ENCODE assay signal across 1 mouse cellular context in the genomic region with DNA sequence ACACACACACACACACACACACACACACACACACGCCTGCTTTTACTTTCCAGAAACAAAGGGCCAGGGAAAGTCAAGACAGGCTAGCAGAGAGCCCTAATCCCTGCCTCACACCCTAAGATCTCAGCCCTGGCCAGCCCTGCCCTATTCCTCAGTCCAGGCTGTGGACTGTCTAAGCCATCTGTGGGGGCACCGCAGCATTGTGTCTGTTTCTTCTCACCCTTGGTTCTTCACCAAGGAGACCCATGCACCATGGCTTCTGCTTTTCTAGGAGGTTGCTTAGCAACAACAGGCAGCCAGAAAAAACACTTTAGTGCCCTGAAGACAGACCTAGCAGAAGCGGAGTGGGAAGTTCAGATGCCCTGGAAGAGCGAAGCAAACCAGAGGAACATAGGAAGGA.
TF ChIP-seq lines count a peak whose summit lies in the region.

No protein-coding gene starts in this region.

TF ChIP-seq in MEL, 35 proteins besides CTCF, POLR2A, EP300 and RAD21:
- no peak for TF ChIP-seq MAZ (IDR thresholded peaks at IDR 0.05; ENCODE audit: low read depth, low read length)
- no peak for TF ChIP-seq POLR2AphosphoS5 (IDR thresholded peaks at IDR 0.05; ENCODE audit: borderline replicate concordance, low read depth, low read length)
- TF ChIP-seq GABPA (IDR thresholded peaks at IDR 0.05; ENCODE audit: low read depth, low read length) = no peak
- TF ChIP-seq TAL1 (IDR thresholded peaks at IDR 0.05; ENCODE audit: low read length) = no peak
- TF ChIP-seq KAT2A (conservative IDR thresholded peaks at IDR 0.05; ENCODE audit: low read depth, low read length) = no peak
- no peak for TF ChIP-seq ZMIZ1 (IDR thresholded peaks at IDR 0.05; ENCODE audit: low read depth, low read length)
- no peak for TF ChIP-seq USF2 (IDR thresholded peaks at IDR 0.05; ENCODE audit: borderline replicate concordance in 1 of 2, insufficient read depth in 1 of 2, low read depth in 1 of 2, low read length in 2 of 2)
- TF ChIP-seq UBTF (IDR thresholded peaks at IDR 0.05; ENCODE audit: borderline replicate concordance, insufficient read depth, low read depth, low read length) = no peak
- no peak for TF ChIP-seq ZC3H11A (IDR thresholded peaks at IDR 0.05; ENCODE audit: low read depth, low read length)
- no peak for TF ChIP-seq GATA1 (IDR thresholded peaks at IDR 0.05; ENCODE audit: low read depth, low read length)
- no peak for TF ChIP-seq MEF2A (IDR thresholded peaks at IDR 0.05; ENCODE audit: extremely low read depth, insufficient replicate concordance, low read depth, low read length, poor library complexity, severe bottlenecking)
- TF ChIP-seq CHD1 (IDR thresholded peaks at IDR 0.05; ENCODE audit: low read depth, low read length) = no peak
- TF ChIP-seq POLR2AphosphoS2 (IDR thresholded peaks at IDR 0.05; ENCODE audit: low read length) = no peak
- no peak for TF ChIP-seq MXI1 (IDR thresholded peaks at IDR 0.05; ENCODE audit: low read depth, low read length)
- TF ChIP-seq E2F4 (IDR thresholded peaks at IDR 0.05; ENCODE audit: borderline replicate concordance, low read depth, low read length) = no peak
- TF ChIP-seq MYB (IDR thresholded peaks at IDR 0.05; ENCODE audit: low read depth, low read length) = no peak
- TF ChIP-seq ETS1 (IDR thresholded peaks at IDR 0.05; ENCODE audit: low read depth, low read length) = no peak
- no peak for TF ChIP-seq HCFC1 (IDR thresholded peaks at IDR 0.05; ENCODE audit: low read depth, low read length)
- TF ChIP-seq MYC (IDR thresholded peaks at IDR 0.05; ENCODE audit: low read depth, low read length) = no peak
- TF ChIP-seq MAFK (IDR thresholded peaks at IDR 0.05; ENCODE audit: borderline replicate concordance, low read depth, low read length) = no peak
